Mouse (Mus musculus) embryonic facial prominence, embryonic 15.5 days (tissue): Measurements from ENCODE around the gene Syt16. TPM values are rescaled to one million over a fixed set of nuclear protein-coding genes. Genes with fewer than 3 reads are reported as not detected.

Experiments
- ATAC-seq: fragments of 200-750 bp; cut with Nextera tagmentation; 2 replicates; pipeline ENCODE4 v1.8.0; 2017; ENCODE audit warnings: low read depth, moderate TSS enrichment; ENCODE audit not compliant: insufficient number of reproducible peaks, low FRiP score, low TSS enrichment
- H3K27ac ChIP-seq: fragments of 300-500 bp; sonication (generic); replicated peaks from 2 replicates; pipeline ENCODE4 v1.5.1; 2015; ENCODE audit warnings: mild to moderate bottlenecking, inconsistent platforms
- H3K27me3 ChIP-seq: fragments of 300-500 bp; sonication (generic); 2 replicates; pipeline ENCODE4 v1.6.1; 2015; ENCODE audit warnings: inconsistent platforms
- H3K36me3 ChIP-seq: fragments of 300-500 bp; sonication (generic); 2 replicates; pipeline ENCODE4 v1.6.1; 2015; ENCODE audit warnings: mild to moderate bottlenecking, inconsistent platforms
- H3K4me1 ChIP-seq: fragments of 300-500 bp; sonication (generic); 2 replicates; pipeline ENCODE4 v1.6.1; 2015; ENCODE audit warnings: inconsistent platforms
- H3K4me2 ChIP-seq: fragments of 300-500 bp; sonication (generic); replicated peaks from 2 replicates; pipeline ENCODE4 v1.6.1; 2015; ENCODE audit warnings: mild to moderate bottlenecking, inconsistent platforms
- H3K4me3 ChIP-seq: fragments of 300-500 bp; sonication (generic); replicated peaks from 2 replicates; pipeline ENCODE4 v1.5.1; 2015; ENCODE audit warnings: mild to moderate bottlenecking, inconsistent platforms
- H3K9ac ChIP-seq: fragments of 300-500 bp; sonication (generic); 2 replicates; pipeline ENCODE4 v1.6.1; 2015; ENCODE audit warnings: inconsistent platforms
- H3K9me3 ChIP-seq: fragments of 300-500 bp; sonication (generic); replicated peaks from 2 replicates; pipeline ENCODE4 v1.6.1; 2016; ENCODE audit warnings: inconsistent platforms
- WGBS: fragments of 180-500 bp; shearing (Covaris S2); methylation state at CpG from one replicate; pipeline ENCODE4 v1.1.7; 2015; 5-methylcytosine and 5-hydroxymethylcytosine counted together
- polyA plus RNA-seq: library from polyadenylated mRNA; unstranded; fragments of >200 nt; fragmentation: Nextera tagmentation; extraction: Ambion mirVana; gene quantifications from 2 replicates; pipeline ENCODE4 v1.2.1, GENCODE M21; 2015

Gene Syt16
- polyA plus RNA-seq: 5.1 and 5.4 TPM in 2 replicates

DNA sequence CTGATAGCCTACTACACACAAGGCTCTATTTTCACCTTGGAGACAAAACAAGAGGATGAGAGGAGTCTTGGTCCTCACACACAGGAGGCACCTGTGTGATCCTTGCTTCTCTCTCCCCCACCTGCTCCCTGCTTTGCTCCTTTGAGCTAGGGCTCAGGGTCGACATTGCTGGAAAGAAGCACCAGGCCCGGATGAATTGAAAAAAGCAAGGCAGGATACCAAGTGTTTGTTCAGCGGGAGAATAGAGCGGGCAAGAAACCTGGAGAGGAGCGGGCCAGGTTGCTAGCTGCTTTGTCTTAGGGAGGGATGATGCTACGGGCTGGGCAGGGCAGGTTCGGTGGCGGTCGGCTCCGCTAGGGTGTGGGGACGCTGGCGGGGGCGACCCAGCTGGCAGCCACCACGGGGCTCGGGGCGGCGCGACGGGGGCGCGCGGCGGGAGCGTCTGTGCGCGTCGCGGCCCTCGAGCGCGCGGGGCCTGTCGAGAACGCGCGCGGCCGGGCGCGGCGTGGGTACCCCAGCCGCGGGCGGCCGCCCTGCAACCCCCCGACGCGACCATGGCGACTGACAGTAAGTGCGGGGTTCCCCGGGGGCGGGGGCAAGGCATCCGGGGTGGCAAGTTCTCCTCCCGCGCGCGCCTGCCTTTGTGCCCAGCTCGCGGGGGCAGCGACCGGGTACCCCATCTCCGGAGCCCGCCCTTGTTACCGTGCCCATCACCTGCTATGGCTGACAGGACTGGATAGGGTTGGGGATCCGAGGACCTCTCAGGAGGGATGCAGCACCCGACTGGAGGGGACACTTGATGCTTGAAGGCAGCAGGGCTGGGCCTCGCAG is at the start of gene Syt16:
Syt16 (plus strand) TSS at position 365 of the 831 bp plus-strand sequence.
- peaks cover 9% of the 10 kb centered on the region; the same call in 1 of the 2 replicates for H3K4me1 ChIP-seq
- under 1% methylated on average over 66 of the region's 67 CpGs for WGBS
- peak; percentile 69; the same call in 1 of the 2 replicates for ATAC-seq

DNA sequence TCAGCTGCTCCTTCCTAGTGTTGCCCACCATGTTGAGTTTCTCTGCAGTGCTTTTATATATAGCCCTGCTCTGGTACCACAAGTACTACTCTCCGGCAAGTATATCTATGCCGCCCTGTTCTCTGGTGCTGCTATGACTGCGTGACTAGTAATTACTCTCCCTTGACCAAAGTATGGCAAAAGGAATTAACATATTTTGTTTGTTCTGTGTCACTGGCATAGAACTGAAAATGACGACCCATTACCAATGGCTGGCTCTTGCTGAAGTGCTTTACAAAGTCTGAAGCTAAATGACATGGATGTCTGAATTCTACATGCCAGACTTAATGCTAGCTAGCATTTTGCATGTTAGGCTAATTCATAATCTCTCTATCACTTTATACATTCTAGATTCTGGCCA is 49.0 kb upstream of the Syt16 start:
- no peaks in the 10 kb centered on the region for H3K27me3 ChIP-seq
- H3K9ac ChIP-seq: no peak overlapping the region
- ATAC-seq: no peak
- no peak overlapping the region for H3K4me2 ChIP-seq
- no peaks in the 10 kb centered on the region for H3K9me3 ChIP-seq
- 91% methylated on average over 4 of the region's 4 CpGs for WGBS
- no peak overlapping the region for H3K4me3 ChIP-seq
- H3K27ac ChIP-seq: no peak overlapping the region
- H3K36me3 ChIP-seq: peaks cover 22% of the 10 kb centered on the region
- H3K4me1 ChIP-seq: peaks cover 12% of the 10 kb centered on the region

More for the DNA sequence above, at the start of gene Syt16:
- H3K27ac ChIP-seq: no peak within 1 kb of the TSS
- peak within 1 kb of the TSS; percentile 61 for H3K4me3 ChIP-seq
- peak within 1 kb of the TSS; percentile 50 for H3K9ac ChIP-seq
- H3K4me2 ChIP-seq: peak within 1 kb of the TSS; percentile 93
- H3K36me3 ChIP-seq: no peaks in the 10 kb centered on the region
- no peaks in the 10 kb centered on the region for H3K9me3 ChIP-seq
- peaks cover 9% of the 10 kb centered on the region for H3K27me3 ChIP-seq

DNA sequence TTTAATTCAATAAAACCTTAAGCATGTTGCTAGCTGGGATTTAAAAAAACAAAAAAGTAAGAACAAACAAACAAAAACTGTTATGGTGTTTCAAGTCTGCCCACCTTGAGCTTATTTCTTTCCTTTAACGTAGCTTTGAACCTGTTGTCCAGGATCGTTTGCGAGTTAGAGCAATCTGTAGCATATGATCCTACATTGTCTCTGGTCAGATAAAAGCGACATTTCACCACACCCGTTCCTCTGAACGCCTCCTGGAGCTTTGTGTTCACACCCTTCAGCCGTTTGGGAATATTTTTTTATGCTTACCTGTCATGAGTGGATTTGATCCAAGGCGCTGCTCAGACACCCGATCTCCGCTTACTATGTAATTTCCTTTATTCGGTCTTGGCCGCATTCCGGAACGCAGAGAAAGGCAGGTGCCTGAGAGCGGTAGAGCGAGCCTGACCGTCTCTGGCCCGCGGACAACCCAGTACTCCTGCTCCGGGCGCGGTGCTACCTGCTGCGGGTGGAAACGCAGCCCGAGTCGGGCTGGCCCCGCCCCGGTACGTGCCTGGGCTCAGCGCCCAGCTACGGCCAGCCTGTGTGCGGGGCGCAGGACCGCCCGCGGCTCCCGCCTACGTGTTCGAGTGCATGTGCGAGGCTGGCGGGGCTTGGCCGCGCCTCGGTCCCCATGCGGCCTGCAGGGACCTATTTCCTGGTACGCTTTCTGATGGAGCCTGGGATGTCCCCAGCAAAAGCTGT is 48.0 kb upstream of the Syt16 start:
- no peak overlapping the region for H3K9ac ChIP-seq
- H3K4me3 ChIP-seq: peak overlapping the region; percentile 37
- 8% methylated on average over 46 of the region's 46 CpGs for WGBS
- peak overlapping the region; percentile 66 for H3K4me2 ChIP-seq
- peaks cover 14% of the 10 kb centered on the region for H3K4me1 ChIP-seq
- H3K36me3 ChIP-seq: peaks cover 16% of the 10 kb centered on the region; the same call in 1 of the 2 replicates
- no peaks in the 10 kb centered on the region for H3K9me3 ChIP-seq
- H3K27ac ChIP-seq: peak overlapping the region; percentile 55; the same call in 1 of the 2 replicates
- peak; percentile 86 for ATAC-seq
- no peaks in the 10 kb centered on the region for H3K27me3 ChIP-seq

GRCm38 (mm10) chr12:73952879-73953278 is 44.6 kb upstream of the Syt16 start:
- Histone ChIP-seq H3K9me3 (no peaks in the 10 kb centered on the region), H3K27ac (no peak overlapping the region), H3K4me2 (peak overlapping the region; percentile 59), H3K4me3 (peak overlapping the region; percentile 40), H3K4me1 (peaks cover 14% of the 10 kb centered on the region), H3K27me3 (no peaks in the 10 kb centered on the region), H3K9ac (0 out of 2 replicates have a peak overlapping the region, but pooled peaks have one; percentile 9), H3K36me3 (0 out of 2 replicates have a peak, but pooled peaks cover under 1% of the 10 kb centered on the region)
- WGBS: 3% methylated on average over 15 of the region's 15 CpGs
- no peak for ATAC-seq

GRCm38 (mm10) chr12:73953420-73954186 is 43.9 kb upstream of the Syt16 start:
- no peaks in the 10 kb centered on the region for H3K36me3 ChIP-seq
- H3K4me3 ChIP-seq: peak overlapping the region; percentile 40
- H3K9me3 ChIP-seq: no peaks in the 10 kb centered on the region
- H3K4me2 ChIP-seq: peak overlapping the region; percentile 59
- no peak for ATAC-seq
- WGBS: 34% methylated on average over 14 of the region's 14 CpGs
- 0 out of 2 replicates have a peak overlapping the region, but pooled peaks have one; percentile 9 for H3K9ac ChIP-seq
- H3K4me1 ChIP-seq: peaks cover 14% of the 10 kb centered on the region
- H3K27ac ChIP-seq: no peak overlapping the region
- no peaks in the 10 kb centered on the region for H3K27me3 ChIP-seq

DNA sequence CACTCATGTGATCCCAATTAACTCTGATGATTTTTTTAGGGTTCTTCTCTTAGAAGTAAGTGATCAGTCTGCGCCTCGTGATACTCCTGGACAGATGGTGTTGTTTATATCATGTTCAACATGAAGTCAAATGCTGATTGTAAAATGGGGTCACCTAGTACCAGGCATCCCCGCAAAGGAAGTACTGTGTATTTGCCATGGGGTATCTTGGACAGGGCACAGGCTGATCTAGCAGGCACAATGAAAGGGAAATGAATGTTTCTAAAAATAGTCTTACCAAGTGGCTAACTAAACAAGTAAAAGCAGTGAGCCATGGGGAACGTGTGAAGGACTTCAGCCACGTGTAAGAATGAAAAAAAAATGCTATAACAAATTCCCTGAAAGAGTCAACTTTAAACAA is 42.7 kb upstream of the Syt16 start:
- H3K4me3 ChIP-seq: no peak overlapping the region
- no peaks in the 10 kb centered on the region for H3K36me3 ChIP-seq
- WGBS: 66% methylated on average over 5 of the region's 5 CpGs
- H3K4me1 ChIP-seq: peaks cover 8% of the 10 kb centered on the region
- H3K27me3 ChIP-seq: no peaks in the 10 kb centered on the region
- no peak overlapping the region for H3K4me2 ChIP-seq
- no peaks in the 10 kb centered on the region for H3K9me3 ChIP-seq
- H3K27ac ChIP-seq: no peak overlapping the region
- no peak for ATAC-seq
- no peak overlapping the region for H3K9ac ChIP-seq

DNA sequence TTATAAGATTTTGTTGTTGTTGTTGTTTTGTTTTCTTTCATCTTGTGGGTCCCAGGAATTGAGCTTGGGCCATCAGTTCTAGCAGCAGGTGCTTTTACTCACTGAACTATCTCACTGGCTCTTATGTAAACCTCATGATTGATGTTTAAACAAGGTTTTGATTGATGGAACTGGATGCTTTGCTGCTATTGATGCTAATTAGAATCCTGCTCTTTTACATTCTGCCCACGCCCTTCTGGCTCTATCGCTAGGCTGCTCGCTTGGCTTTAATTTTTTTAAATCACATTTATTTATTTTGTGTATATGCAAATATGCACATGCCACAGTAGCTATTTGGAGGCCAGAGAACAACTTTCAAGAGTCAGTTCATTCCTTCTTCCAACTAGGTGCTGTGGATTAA is 39.8 kb upstream of the Syt16 start:
- WGBS: 79% methylated on average over 3 of the region's 3 CpGs
- no peak for ATAC-seq

DNA sequence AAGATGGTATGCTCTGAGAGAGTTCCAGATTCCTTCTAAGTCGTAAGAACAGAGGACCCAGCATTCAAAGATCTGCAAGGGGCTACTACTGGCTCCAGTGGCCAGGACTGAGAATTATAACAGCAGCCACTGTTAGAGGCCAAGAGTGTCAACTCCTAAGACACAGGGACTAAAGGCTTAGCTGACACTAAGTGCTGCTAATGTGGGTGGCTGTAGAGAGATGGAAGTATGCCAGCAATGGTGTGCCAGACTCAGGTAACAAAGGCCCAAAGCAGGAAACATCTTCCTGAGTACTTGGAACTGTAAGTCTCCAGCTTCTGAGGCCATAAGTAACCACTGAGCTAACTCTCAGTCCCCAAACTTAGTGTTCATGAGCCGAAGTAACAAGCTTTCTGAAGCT is 38.6 kb upstream of the Syt16 start:
- H3K4me2 ChIP-seq: no peak overlapping the region
- H3K9ac ChIP-seq: no peak overlapping the region
- no peaks in the 10 kb centered on the region for H3K4me1 ChIP-seq
- no peaks in the 10 kb centered on the region for H3K27me3 ChIP-seq
- H3K27ac ChIP-seq: no peak overlapping the region
- 84% methylated on average over 2 of the region's 2 CpGs for WGBS
- no peak for ATAC-seq
- no peaks in the 10 kb centered on the region for H3K36me3 ChIP-seq
- no peaks in the 10 kb centered on the region for H3K9me3 ChIP-seq
- H3K4me3 ChIP-seq: no peak overlapping the region

More for the DNA sequence above, 39.8 kb upstream of the Syt16 start:
- Histone ChIP-seq H3K27me3 (no peaks in the 10 kb centered on the region), H3K4me3 (no peak overlapping the region), H3K36me3 (no peaks in the 10 kb centered on the region), H3K27ac (no peak overlapping the region), H3K4me2 (no peak overlapping the region), H3K4me1 (peaks cover 6% of the 10 kb centered on the region; the same call in 1 of the 2 replicates), H3K9ac (no peak overlapping the region), H3K9me3 (no peaks in the 10 kb centered on the region)

GRCm38 (mm10) chr12:73964291-73965281 is 32.9 kb upstream of the Syt16 start, which contains the start of gene Snapc1:
Snapc1 (plus strand) TSS chr12:73964481.
- ATAC-seq: peak; percentile 99
- peak within 1 kb of the TSS; percentile 80 for H3K27ac ChIP-seq
- H3K27me3 ChIP-seq: no peaks in the 10 kb centered on the region
- peak within 1 kb of the TSS; percentile 77 for H3K4me2 ChIP-seq
- peak within 1 kb of the TSS; percentile 78 for H3K9ac ChIP-seq
- H3K4me1 ChIP-seq: peaks cover 7% of the 10 kb centered on the region; the same call in 1 of the 2 replicates
- H3K4me3 ChIP-seq: peak within 1 kb of the TSS; percentile 94
- peaks cover 19% of the 10 kb centered on the region for H3K36me3 ChIP-seq
- no peaks in the 10 kb centered on the region for H3K9me3 ChIP-seq
- 2% methylated on average over 60 of the region's 60 CpGs for WGBS

GRCm38 (mm10) chr12:73969142-73969541 is 28.3 kb upstream of the Syt16 start:
- WGBS: 96% methylated on average over 8 of the region's 8 CpGs
- Histone ChIP-seq H3K9ac (no peak overlapping the region), H3K4me3 (no peak overlapping the region), H3K36me3 (peaks cover 56% of the 10 kb centered on the region), H3K27me3 (no peaks in the 10 kb centered on the region), H3K4me1 (peaks cover 7% of the 10 kb centered on the region; the same call in 1 of the 2 replicates), H3K27ac (no peak overlapping the region), H3K9me3 (peaks cover 5% of the 10 kb centered on the region; the same call in 1 of the 2 replicates), H3K4me2 (no peak overlapping the region)
- ATAC-seq: no peak
